Mouse (Mus musculus) heart, postnatal 0 days (tissue): ENCODE data around the gene Gpam. TPM values are rescaled to one million over a fixed set of nuclear protein-coding genes. Genes with fewer than 3 reads are reported as not detected.

Source experiments
- ATAC-seq: fragments of 200-750 bp; cut with Nextera tagmentation; 2 replicates; pipeline ENCODE4 v1.8.0; 2017; ENCODE audit warnings: low read depth, moderate number of reproducible peaks, moderate library complexity; ENCODE audit not compliant: insufficient read depth
- DNase-seq: peaks from one replicate; pipeline ENCODE4 v3.0.0-alpha.2; 2016; ENCODE audit warnings: low spot score
- H3K27ac ChIP-seq: fragments of 300-500 bp; sonication (generic); 2 replicates; pipeline ENCODE4 v1.5.1; 2014; ENCODE audit warnings: low read depth, mild to moderate bottlenecking
- H3K27me3 ChIP-seq: fragments of 300-500 bp; sonication (generic); 2 replicates; pipeline ENCODE4 v1.6.1; 2014; ENCODE audit warnings: low read length, mixed read lengths; ENCODE audit not compliant: control insufficient read depth, insufficient read depth
- H3K36me3 ChIP-seq: fragments of 300-500 bp; sonication (generic); replicated peaks from 2 replicates; pipeline ENCODE4 v1.6.1; 2014; ENCODE audit warnings: low read length, mixed read lengths; ENCODE audit not compliant: control insufficient read depth, insufficient read depth
- H3K4me1 ChIP-seq: fragments of 300-500 bp; sonication (generic); 2 replicates; pipeline ENCODE4 v1.6.1; 2014; ENCODE audit warnings: antibody characterized with exemption; ENCODE audit not compliant: control insufficient read depth, insufficient read depth
- H3K4me2 ChIP-seq: fragments of 300-500 bp; sonication (generic); 2 replicates; pipeline ENCODE4 v1.6.1; 2014; ENCODE audit warnings: low read depth, mild to moderate bottlenecking, low read length, moderate library complexity
- H3K4me3 ChIP-seq: fragments of 300-500 bp; sonication (generic); 2 replicates; pipeline ENCODE4 v1.5.1; 2014; ENCODE audit warnings: low read depth, low read length
- H3K9ac ChIP-seq: fragments of 300-500 bp; sonication (generic); replicated peaks from 2 replicates; pipeline ENCODE4 v1.6.1; 2014; ENCODE audit warnings: low read depth, low read length, mixed read lengths
- H3K9me3 ChIP-seq: fragments of 300-500 bp; sonication (generic); replicated peaks from 2 replicates; pipeline ENCODE4 v1.6.1; 2016; ENCODE audit warnings: low read length; ENCODE audit not compliant: control insufficient read depth
- CTCF ChIP-seq: IDR thresholded peaks from 2 replicates; pipeline ENCODE4 v1.5.1; 2016; ENCODE audit warnings: antibody characterized with exemption, control low read depth, low read depth
- EP300 ChIP-seq: IDR thresholded peaks from 2 replicates; pipeline ENCODE4 v1.6.1; 2016; ENCODE audit warnings: antibody characterized with exemption, low read depth
- WGBS: fragments of 180-500 bp; shearing (Covaris S2); extraction: QIAGEN DNeasy Blood & Tissue Kit; methylation state at CpG from one replicate; pipeline ENCODE4 v1.1.7; 2014; 5-methylcytosine and 5-hydroxymethylcytosine counted together
- polyA plus RNA-seq: library from polyadenylated mRNA; unstranded; fragments of >200 nt; fragmentation: Nextera tagmentation; extraction: Ambion mirVana; gene quantifications from 2 replicates; pipeline ENCODE4 v1.2.1, GENCODE M21; 2015
- total RNA-seq: library from RNA; depleted of rRNA; stranded (reverse); fragments of >200 nt; gene quantifications from 2 replicates; pipeline ENCODE4 v1.2.3, GENCODE M21; 2014; ENCODE audit warnings: low replicate concordance

Gene Gpam
- total and polyA plus RNA-seq, 2 experiments from 2014 or later, result 15.7 to 60.2 TPM

DNA sequence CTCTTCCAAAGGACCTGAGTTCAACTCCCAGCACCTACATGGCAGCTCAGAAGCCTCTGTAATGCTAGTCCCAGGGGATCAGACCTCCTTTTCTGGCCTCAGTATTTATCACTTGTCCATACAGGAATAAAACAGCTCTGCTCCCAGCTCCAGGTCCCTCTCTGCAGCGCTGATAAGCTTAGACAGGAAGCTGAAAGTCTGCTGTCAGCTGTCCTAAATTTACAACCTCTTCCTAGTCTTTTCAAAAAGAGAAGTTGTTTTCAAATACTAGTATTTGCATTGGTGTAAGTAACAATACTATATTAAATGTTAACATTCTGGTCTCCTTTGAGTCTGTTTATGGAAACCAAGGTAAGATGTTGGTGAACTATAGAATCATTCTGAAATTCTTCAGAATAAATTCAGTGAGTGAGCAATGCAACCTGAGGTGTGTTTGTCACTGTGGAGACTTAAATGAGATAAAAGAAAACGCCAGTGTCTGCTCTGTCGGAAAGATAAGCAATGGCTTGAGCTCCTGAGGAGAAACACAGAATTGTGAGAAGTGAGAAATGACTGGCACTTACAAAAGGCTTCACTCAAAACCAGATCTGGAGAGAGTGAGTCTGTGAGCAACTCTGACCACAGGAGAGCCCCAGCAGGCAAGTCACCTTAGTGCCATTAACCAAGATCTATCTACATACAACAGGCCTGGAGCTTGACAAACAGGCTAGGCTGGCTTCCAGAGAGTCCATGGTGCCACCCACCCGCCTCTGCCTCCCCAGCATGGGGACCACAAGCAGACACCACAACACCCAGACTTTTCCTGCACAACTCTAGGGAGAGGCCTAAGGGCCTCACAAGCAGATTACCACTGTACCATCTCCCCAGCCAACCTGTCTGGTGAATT is 41.8 kb downstream of the Gpam start:
- TF ChIP-seq EP300 (no peak), CTCF (no peak)
- H3K36me3 ChIP-seq, result peaks cover 94% of the 10 kb centered on the region
- H3K4me3 ChIP-seq, result no peak overlapping the region
- ATAC-seq, result no peak
- DNase-seq, result no peak
- no peaks in the 10 kb centered on the region for H3K27me3 ChIP-seq
- no peaks in the 10 kb centered on the region for H3K4me1 ChIP-seq
- WGBS, result 51% methylated on average over 4 of the region's 4 CpGs
- H3K27ac ChIP-seq, result no peak overlapping the region
- no peaks in the 10 kb centered on the region for H3K9me3 ChIP-seq
- no peak overlapping the region for H3K4me2 ChIP-seq
- no peak overlapping the region for H3K9ac ChIP-seq

DNA sequence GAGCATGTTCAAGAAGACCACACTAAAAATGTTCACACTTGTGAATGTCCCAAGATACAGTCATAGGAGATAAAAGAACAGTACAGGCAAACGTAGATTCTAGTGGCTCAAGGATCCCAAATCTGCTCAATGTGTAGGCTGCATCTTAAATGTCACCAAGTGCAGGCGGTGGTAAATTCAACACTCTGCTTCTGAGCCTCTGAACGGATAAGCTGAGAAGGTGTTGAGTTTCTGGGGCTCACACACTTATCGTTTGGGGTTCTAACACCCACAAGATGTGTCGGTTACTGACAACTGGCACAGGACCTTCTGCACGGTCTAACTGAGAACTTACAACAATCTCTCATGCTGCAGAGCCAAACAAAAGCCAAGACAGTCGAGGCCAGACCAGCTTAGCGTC is 50.2 kb downstream of the Gpam start:
- DNase-seq (no peak), ATAC-seq (no peak)
- Histone ChIP-seq H3K27me3 (no peaks in the 10 kb centered on the region), H3K4me3 (no peak overlapping the region), H3K4me2 (no peak overlapping the region), H3K36me3 (peaks cover 95% of the 10 kb centered on the region), H3K9me3 (no peaks in the 10 kb centered on the region), H3K27ac (no peak overlapping the region), H3K4me1 (no peaks in the 10 kb centered on the region), H3K9ac (no peak overlapping the region)
- TF ChIP-seq EP300 (no peak), CTCF (no peak)
- WGBS, result 69% methylated on average over 8 of the region's 8 CpGs

DNA sequence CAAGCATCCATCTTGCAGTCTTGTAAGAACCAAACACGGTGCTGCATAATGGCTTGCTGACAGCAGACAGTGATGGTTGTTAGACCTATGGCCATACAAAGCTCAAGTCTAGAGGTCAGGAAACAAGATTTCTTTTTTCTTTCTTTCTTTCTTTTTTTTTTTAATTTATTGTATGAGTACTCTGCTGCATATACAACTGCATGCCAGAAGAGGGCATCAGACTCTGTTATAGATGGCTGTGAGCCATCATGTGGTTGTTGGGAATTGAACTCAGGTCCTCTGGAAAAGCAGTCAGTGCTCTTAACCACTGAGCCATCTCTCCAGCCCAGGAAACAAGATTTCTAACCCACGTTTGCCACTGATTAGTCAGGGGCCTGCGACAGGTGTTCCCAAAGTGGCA is 54.0 kb downstream of the Gpam start:
- no peaks in the 10 kb centered on the region for H3K9me3 ChIP-seq
- no peak overlapping the region for H3K4me3 ChIP-seq
- DNase-seq, result no peak
- no peak for ATAC-seq
- WGBS, result 86% methylated on average over 3 of the region's 3 CpGs
- TF ChIP-seq CTCF (peak; percentile 36), EP300 (no peak)
- no peaks in the 10 kb centered on the region for H3K4me1 ChIP-seq
- peaks cover 96% of the 10 kb centered on the region for H3K36me3 ChIP-seq
- no peak overlapping the region for H3K4me2 ChIP-seq
- H3K9ac ChIP-seq, result no peak overlapping the region
- H3K27me3 ChIP-seq, result no peaks in the 10 kb centered on the region
- H3K27ac ChIP-seq, result no peak overlapping the region

DNA sequence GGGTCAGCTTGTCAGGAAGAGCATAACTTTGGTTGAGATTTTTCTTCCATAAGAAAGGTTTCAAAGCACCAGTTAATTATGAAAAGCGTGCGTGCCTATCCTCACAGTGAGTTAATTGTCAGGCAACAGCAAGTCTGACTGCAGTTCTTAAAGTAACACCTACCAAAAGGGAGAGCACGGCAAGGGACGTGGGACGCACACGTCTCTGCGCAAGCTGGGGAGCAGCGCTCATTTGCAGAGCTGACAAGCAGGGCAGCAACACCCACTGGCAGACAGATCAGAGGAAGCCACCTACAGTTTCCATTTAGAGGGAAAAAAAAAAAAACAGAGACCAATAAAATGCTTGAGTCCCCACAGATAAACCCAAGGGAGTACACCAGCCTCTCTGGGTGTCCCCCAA is 58.0 kb downstream of the Gpam start:
- Histone ChIP-seq H3K27ac (no peak overlapping the region), H3K27me3 (no peaks in the 10 kb centered on the region), H3K9me3 (no peaks in the 10 kb centered on the region), H3K4me2 (no peak overlapping the region), H3K36me3 (peaks cover 73% of the 10 kb centered on the region), H3K4me1 (no peaks in the 10 kb centered on the region), H3K9ac (no peak overlapping the region), H3K4me3 (no peak overlapping the region)
- DNase-seq, result no peak
- no peak for ATAC-seq
- WGBS, result 90% methylated on average over 8 of the region's 8 CpGs
- no peak for TF ChIP-seq EP300
- TF ChIP-seq CTCF, result no peak

DNA sequence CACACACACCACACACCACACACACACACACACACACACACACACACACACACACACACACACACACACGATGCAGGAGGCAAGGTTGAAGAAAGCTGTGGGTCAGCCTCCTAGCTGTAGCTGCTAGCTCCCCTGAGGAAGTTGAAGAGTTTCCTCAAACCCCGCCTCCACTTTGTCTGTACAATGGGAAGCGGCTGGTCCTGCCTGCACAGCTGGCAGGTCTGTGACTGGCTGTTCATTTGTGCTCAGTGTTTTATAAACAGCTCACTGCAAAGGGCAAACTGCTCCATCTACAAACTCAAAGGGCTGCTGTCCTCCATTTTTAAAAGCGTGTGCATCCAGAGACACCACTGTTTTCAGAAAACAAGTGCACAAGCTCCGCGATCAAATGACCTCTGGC is 63.8 kb downstream of the Gpam start:
- Histone ChIP-seq H3K27me3 (no peaks in the 10 kb centered on the region), H3K4me2 (no peak overlapping the region), H3K9ac (no peak overlapping the region), H3K9me3 (peaks cover 7% of the 10 kb centered on the region; the same call in 1 of the 2 replicates), H3K4me1 (0 out of 2 replicates have a peak, but pooled peaks cover 6% of the 10 kb centered on the region), H3K27ac (no peak overlapping the region), H3K36me3 (peaks cover 18% of the 10 kb centered on the region), H3K4me3 (no peak overlapping the region)
- ATAC-seq, result peak; percentile 52; the same call in 1 of the 2 replicates
- no peak for TF ChIP-seq EP300
- no peak for TF ChIP-seq CTCF
- 33% methylated on average over 6 of the region's 6 CpGs for WGBS
- no peak for DNase-seq
